Mouse (Mus musculus): ENCODE results near the gene Crybg2.

GRCm38 (mm10) chr4:134136280-134136926, 75.8 kb downstream of the Crybg2 start:
- TF ChIP-seq EP300 (IDR thresholded peaks at IDR 0.05; ENCODE audit: low read depth) (no peak), CTCF (IDR thresholded peaks at IDR 0.05; ENCODE audit: low read depth) (no peak)
